Mouse (Mus musculus) heart, embryonic 14.5 days (tissue): ENCODE results near the gene ccdc198. TPM values are rescaled to one million over a fixed set of nuclear protein-coding genes. Genes with fewer than 3 reads are reported as not detected.
"Not testable (repeated sequence)": the region's sequence is repeated elsewhere in the genome, so short reads cannot be mapped to it uniquely, and the experiment has no call there.

Experiments used
- ATAC-seq: fragments of 200-750 bp; cut with Nextera tagmentation; 2 replicates; pipeline ENCODE4 v1.8.0; 2017; ENCODE audit warnings: low read depth, moderate TSS enrichment; ENCODE audit not compliant: insufficient number of reproducible peaks, insufficient read depth, low FRiP score
- H3K27ac ChIP-seq, 2 experiments: fragments of 200-500 bp in 1 of 2; fragments of 300-500 bp in 1 of 2; sonication (generic) in 1 of 2; replicated peaks in 1 of 2; 2 replicates each; pipeline ENCODE4 v1.5.1; 2012 to 2014; ENCODE audit warnings: low read depth in 2 of 2, low read length in 2 of 2, control low read depth in 1 of 2, mild to moderate bottlenecking in 1 of 2, mixed read lengths in 1 of 2; ENCODE audit not compliant: control insufficient read depth in 1 of 2, insufficient read depth in 1 of 2
- H3K27me3 ChIP-seq: fragments of 300-500 bp; sonication (generic); 2 replicates; pipeline ENCODE4 v1.6.1; 2014; ENCODE audit warnings: mild to moderate bottlenecking, low read length, control low read depth; ENCODE audit not compliant: control insufficient read depth, insufficient read depth
- H3K36me3 ChIP-seq: fragments of 300-500 bp; sonication (generic); 2 replicates; pipeline ENCODE4 v1.6.1; 2014; ENCODE audit warnings: mild to moderate bottlenecking, control low read depth, low read length, mixed read lengths; ENCODE audit not compliant: control insufficient read depth, insufficient read depth
- H3K4me1 ChIP-seq, 2 experiments: fragments of 200-500 bp in 1 of 2; fragments of 300-500 bp in 1 of 2; sonication (generic) in 1 of 2; 2 replicates each; pipeline ENCODE4 v1.6.1; 2012 to 2014; ENCODE audit warnings: low read length in 2 of 2, control low read depth in 1 of 2, mixed read lengths in 1 of 2; ENCODE audit not compliant: control insufficient read depth in 2 of 2, insufficient read depth in 2 of 2
- H3K4me2 ChIP-seq: fragments of 300-500 bp; sonication (generic); 2 replicates; pipeline ENCODE4 v1.6.1; 2014; ENCODE audit warnings: mild to moderate bottlenecking, low read length
- H3K4me3 ChIP-seq, 2 experiments: fragments of 200-500 bp in 1 of 2; fragments of 300-500 bp in 1 of 2; sonication (generic) in 1 of 2; 2 replicates each; pipeline ENCODE4 v1.5.1; 2012 to 2014; ENCODE audit warnings: low read length in 2 of 2, mild to moderate bottlenecking in 2 of 2, control low read depth in 1 of 2, low read depth in 1 of 2, moderate library complexity in 1 of 2; ENCODE audit not compliant: control insufficient read depth in 1 of 2, insufficient read depth in 1 of 2
- H3K9ac ChIP-seq: fragments of 300-500 bp; sonication (generic); 2 replicates; pipeline ENCODE4 v1.6.1; 2014; ENCODE audit warnings: mild to moderate bottlenecking, low read length
- H3K9me3 ChIP-seq: fragments of 300-500 bp; sonication (generic); 2 replicates; pipeline ENCODE4 v1.6.1; 2016; ENCODE audit warnings: low read length, control low read depth; ENCODE audit not compliant: control insufficient read depth
- WGBS: fragments of 180-500 bp; shearing (Covaris S2); extraction: QIAGEN DNeasy Blood & Tissue Kit; methylation state at CpG from one replicate; pipeline ENCODE4 v1.1.7; 2014; 5-methylcytosine and 5-hydroxymethylcytosine counted together
- polyA plus RNA-seq: library from polyadenylated mRNA; unstranded; fragments of >200 nt; fragmentation: Nextera tagmentation; extraction: Ambion mirVana; gene quantifications from 2 replicates; pipeline ENCODE4 v1.2.1, GENCODE M21; 2014

ccdc198 gene
- polyA plus RNA-seq = 0.15 and 0.26 TPM in 2 replicates

GRCm38 (mm10) chr14:49245126-49245714 is at the start of gene ccdc198:
Gene ccdc198 (minus strand): TSS chr14:49245474.
- no peak for ATAC-seq
- no peak within 1 kb of the TSS for H3K4me2 ChIP-seq

GRCm38 (mm10) chr14:49293802-49294449 is 48.7 kb upstream of the ccdc198 start:
- Histone ChIP-seq H3K4me2 (no peak overlapping the region), H3K9me3 (no peaks in the 10 kb centered on the region), H3K9ac (no peak overlapping the region), H3K36me3 (no peaks in the 10 kb centered on the region), H3K27me3 (no peaks in the 10 kb centered on the region), H3K4me3 (no peak overlapping the region), H3K27ac (no peak overlapping the region), H3K4me1 (no peaks in the 10 kb centered on the region)
- 56% methylated on average over 4 of the region's 4 CpGs for WGBS
- ATAC-seq = no peak

More at GRCm38 (mm10) chr14:49245126-49245714, at the start of gene ccdc198:
- H3K4me1 ChIP-seq = no peaks in the 10 kb centered on the region
- no peaks in the 10 kb centered on the region for H3K27me3 ChIP-seq
- H3K9me3 ChIP-seq = no peaks in the 10 kb centered on the region
- H3K9ac ChIP-seq = no peak within 1 kb of the TSS
- no peak within 1 kb of the TSS for H3K27ac ChIP-seq
- no peak within 1 kb of the TSS for H3K4me3 ChIP-seq
- H3K36me3 ChIP-seq = no peaks in the 10 kb centered on the region
- whole genome bisulfite sequencing = 65% methylated on average over 5 of the region's 5 CpGs

GRCm38 (mm10) chr14:49290029-49290745 is 44.9 kb upstream of the ccdc198 start:
- ATAC-seq = no peak
- 0 out of 2 replicates have a peak, but pooled peaks cover 2% of the 10 kb centered on the region for H3K9me3 ChIP-seq
- no peak overlapping the region for H3K4me3 ChIP-seq
- no peak overlapping the region for H3K4me2 ChIP-seq
- no peaks in the 10 kb centered on the region for H3K36me3 ChIP-seq
- WGBS = 80% methylated on average over 3 of the region's 3 CpGs
- H3K9ac ChIP-seq = no peak overlapping the region
- H3K27ac ChIP-seq = no peak overlapping the region
- no peaks in the 10 kb centered on the region for H3K4me1 ChIP-seq
- no peaks in the 10 kb centered on the region for H3K27me3 ChIP-seq

GRCm38 (mm10) chr14:49283784-49284655 is 38.7 kb upstream of the ccdc198 start:
- Histone ChIP-seq H3K4me2 (no peak overlapping the region), H3K9ac (no peak overlapping the region), H3K4me3 (no peak overlapping the region), H3K27ac (no peak overlapping the region), H3K36me3 (no peaks in the 10 kb centered on the region), H3K4me1 (no peaks in the 10 kb centered on the region), H3K9me3 (0 out of 2 replicates have a peak, but pooled peaks cover 2% of the 10 kb centered on the region), H3K27me3 (no peaks in the 10 kb centered on the region)
- 69% methylated on average over 7 of the region's 7 CpGs for WGBS
- ATAC-seq = no peak

GRCm38 (mm10) chr14:49278880-49279279 is 33.6 kb upstream of the ccdc198 start:
- Histone ChIP-seq H3K4me3 (no peak overlapping the region), H3K36me3 (no peaks in the 10 kb centered on the region), H3K27ac (no peak overlapping the region), H3K9ac (no peak overlapping the region), H3K27me3 (no peaks in the 10 kb centered on the region), H3K4me2 (no peak overlapping the region), H3K4me1 (no peaks in the 10 kb centered on the region), H3K9me3 (no peaks in the 10 kb centered on the region)
- ATAC-seq = no peak
- 75% methylated on average over 6 of the region's 6 CpGs for WGBS

- ATAC-seq, H3K9ac ChIP-seq: not testable (repeated sequence)
- WGBS = 77% methylated on average over 9 of the region's 9 CpGs
Measured at GRCm38 (mm10) chr14:49278479-49278878, 33.2 kb upstream of the ccdc198 start.

GRCm38 (mm10) chr14:49277642-49278041 is 32.4 kb upstream of the ccdc198 start:
- no peaks in the 10 kb centered on the region for H3K4me1 ChIP-seq
- no peak for ATAC-seq
- no peaks in the 10 kb centered on the region for H3K36me3 ChIP-seq
- no peak overlapping the region for H3K27ac ChIP-seq
- no peak overlapping the region for H3K4me2 ChIP-seq
- H3K27me3 ChIP-seq = no peaks in the 10 kb centered on the region
- H3K4me3 ChIP-seq = no peak overlapping the region
- WGBS = 68% methylated on average over 3 of the region's 3 CpGs
- H3K9me3 ChIP-seq = no peaks in the 10 kb centered on the region
- no peak overlapping the region for H3K9ac ChIP-seq

More at GRCm38 (mm10) chr14:49278479-49278878, 33.2 kb upstream of the ccdc198 start:
- H3K4me2 ChIP-seq, H3K4me3 ChIP-seq, H3K9me3 ChIP-seq, H3K27ac ChIP-seq, H3K36me3 ChIP-seq, H3K4me1 ChIP-seq, H3K27me3 ChIP-seq: not testable (repeated sequence)
